Mouse (Mus musculus) lung, postnatal 0 days (tissue): ENCODE measurements around the gene Stim1. TPM values are rescaled to one million over a fixed set of nuclear protein-coding genes. Genes with fewer than 3 reads are reported as not detected.

Experiments used
- ATAC-seq: fragments of 200-750 bp; cut with Nextera tagmentation; 2 replicates; pipeline ENCODE4 v1.8.0; 2017; ENCODE audit warnings: moderate library complexity
- DNase-seq: peaks from one replicate; pipeline ENCODE4 v3.0.0-alpha.2; 2016; ENCODE audit warnings: low spot score
- H3K27ac ChIP-seq: fragments of 300-500 bp; sonication (generic); 2 replicates; pipeline ENCODE4 v1.5.1; 2014; ENCODE audit warnings: antibody characterized with exemption, mild to moderate bottlenecking, low read length, mixed read lengths
- H3K27me3 ChIP-seq: fragments of 300-500 bp; sonication (generic); replicated peaks from 2 replicates; pipeline ENCODE4 v1.6.1; 2014; ENCODE audit warnings: low read length, mixed read lengths; ENCODE audit not compliant: insufficient read depth
- H3K36me3 ChIP-seq: fragments of 300-500 bp; sonication (generic); 2 replicates; pipeline ENCODE4 v1.6.1; 2014; ENCODE audit warnings: low read length, mixed read lengths; ENCODE audit not compliant: insufficient read depth
- H3K4me1 ChIP-seq: fragments of 300-500 bp; sonication (generic); 2 replicates; pipeline ENCODE4 v1.6.1; 2014; ENCODE audit warnings: antibody characterized with exemption, low read depth, low read length, mixed read lengths; ENCODE audit not compliant: insufficient read depth
- H3K4me2 ChIP-seq: fragments of 300-500 bp; sonication (generic); replicated peaks from 2 replicates; pipeline ENCODE4 v1.6.1; 2014; ENCODE audit warnings: low read depth, mild to moderate bottlenecking, low read length, moderate library complexity, mixed read lengths
- H3K4me3 ChIP-seq: fragments of 300-500 bp; sonication (generic); 2 replicates; pipeline ENCODE4 v1.5.1; 2014; ENCODE audit warnings: low read depth, low read length
- H3K9ac ChIP-seq: fragments of 300-500 bp; sonication (generic); replicated peaks from 2 replicates; pipeline ENCODE4 v1.6.1; 2014; ENCODE audit warnings: low read depth, mild to moderate bottlenecking
- H3K9me3 ChIP-seq: fragments of 300-500 bp; sonication (generic); 2 replicates; pipeline ENCODE4 v1.6.1; 2016; ENCODE audit warnings: low read length, mixed read lengths
- CTCF ChIP-seq: IDR thresholded peaks from 2 replicates; pipeline ENCODE4 v1.5.1; 2016; ENCODE audit warnings: antibody characterized with exemption, mild to moderate bottlenecking
- EP300 ChIP-seq: IDR thresholded peaks from 2 replicates; pipeline ENCODE4 v1.6.1; 2016; ENCODE audit warnings: antibody characterized with exemption, mild to moderate bottlenecking, control low read depth
- WGBS: fragments of 180-500 bp; shearing (Covaris S2); extraction: QIAGEN DNeasy Blood & Tissue Kit; methylation state at CpG from one replicate; pipeline ENCODE4 v1.1.7; 2014; 5-methylcytosine and 5-hydroxymethylcytosine counted together
- polyA plus RNA-seq: library from polyadenylated mRNA; unstranded; fragments of >200 nt; fragmentation: Nextera tagmentation; extraction: Ambion mirVana; gene quantifications from 2 replicates; pipeline ENCODE4 v1.2.1, GENCODE M21; 2015

The Stim1 gene
- polyA plus RNA-seq, 1 experiment from 2014 or later, result 18.6 TPM

DNA sequence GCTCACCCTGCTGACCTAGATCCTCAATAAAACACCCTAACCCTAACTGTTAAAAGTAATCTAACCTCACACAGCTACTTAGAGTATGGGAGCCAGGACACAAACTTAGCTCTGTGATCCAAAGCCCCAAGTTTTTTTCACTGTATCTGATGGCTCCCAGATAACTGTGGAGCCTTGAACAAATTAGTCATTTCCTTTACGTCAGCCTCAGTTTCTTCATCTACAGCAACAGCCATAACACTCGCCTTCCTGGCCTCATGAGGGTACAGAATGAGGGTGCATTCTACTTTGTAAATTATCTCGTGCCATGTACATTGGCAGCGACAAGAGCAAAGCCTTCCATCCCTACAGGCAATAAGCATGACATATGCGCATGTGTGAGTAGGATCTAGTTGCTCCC, 25.2 kb upstream of the Stim1 start:
- Histone ChIP-seq H3K4me1 (peaks cover 42% of the 10 kb centered on the region), H3K4me3 (no peak overlapping the region)
- ATAC-seq, result no peak

DNA sequence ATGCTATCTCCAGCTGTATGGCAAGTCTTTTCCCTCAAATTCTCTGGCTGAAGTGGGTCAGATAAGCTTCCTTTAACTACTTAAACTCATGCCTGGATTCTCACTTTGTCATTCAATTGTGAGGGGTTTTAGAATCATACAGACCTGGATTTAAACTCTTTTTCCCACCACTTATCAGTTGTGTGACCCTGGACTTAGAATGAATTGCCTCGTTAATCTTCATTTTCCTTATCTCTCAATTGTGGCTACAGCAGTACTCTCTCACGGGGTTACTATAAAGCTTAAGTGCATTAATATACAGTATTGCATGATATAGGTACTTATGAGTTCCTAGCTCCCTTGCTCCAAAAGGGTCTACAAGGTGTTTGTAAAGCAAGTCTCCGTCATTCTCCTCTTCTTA, 24.7 kb upstream of the Stim1 start:
- DNase-seq (no peak), ATAC-seq (no peak)
- H3K4me2 ChIP-seq, result no peak overlapping the region
- peaks cover 46% of the 10 kb centered on the region for H3K4me1 ChIP-seq
- H3K27ac ChIP-seq, result no peak overlapping the region
- peaks cover 19% of the 10 kb centered on the region; the same call in 1 of the 2 replicates for H3K36me3 ChIP-seq
- TF ChIP-seq CTCF (no peak), EP300 (no peak)
- H3K27me3 ChIP-seq, result no peaks in the 10 kb centered on the region
- no peak overlapping the region for H3K4me3 ChIP-seq
- H3K9ac ChIP-seq, result no peak overlapping the region
- no peaks in the 10 kb centered on the region for H3K9me3 ChIP-seq
- 51% methylated on average over 3 of the region's 3 CpGs for WGBS

More for the DNA sequence above, 25.2 kb upstream of the Stim1 start:
- no peaks in the 10 kb centered on the region for H3K27me3 ChIP-seq
- H3K9me3 ChIP-seq, result no peaks in the 10 kb centered on the region
- no peak overlapping the region for H3K27ac ChIP-seq
- WGBS, result 74% methylated on average over 5 of the region's 5 CpGs
- no peak overlapping the region for H3K4me2 ChIP-seq
- TF ChIP-seq CTCF (no peak), EP300 (no peak)
- no peak for DNase-seq
- H3K9ac ChIP-seq, result no peak overlapping the region
- H3K36me3 ChIP-seq, result peaks cover 19% of the 10 kb centered on the region; the same call in 1 of the 2 replicates

DNA sequence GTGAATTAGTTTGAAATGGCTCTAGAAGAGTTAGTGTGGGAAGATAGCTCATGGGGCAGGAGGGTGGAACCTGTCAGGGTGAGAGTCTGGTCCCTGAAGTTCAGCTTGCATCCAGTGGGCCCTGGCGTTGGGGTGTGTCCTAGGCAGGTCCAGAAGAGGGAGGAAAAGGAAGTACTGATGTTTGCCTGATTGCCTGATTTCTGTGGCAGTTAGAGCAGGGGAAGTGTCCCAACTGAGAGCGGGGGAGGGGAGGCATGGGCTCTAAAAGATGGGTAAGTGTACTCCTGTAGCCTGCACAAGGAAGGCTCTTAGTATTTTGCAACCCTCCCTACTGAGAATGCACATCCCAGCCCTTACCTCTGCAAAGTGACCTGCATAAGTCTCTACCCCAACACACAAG, 23.7 kb upstream of the Stim1 start:
- H3K4me1 ChIP-seq, result peaks cover 53% of the 10 kb centered on the region
- peak; percentile 70 for DNase-seq

DNA sequence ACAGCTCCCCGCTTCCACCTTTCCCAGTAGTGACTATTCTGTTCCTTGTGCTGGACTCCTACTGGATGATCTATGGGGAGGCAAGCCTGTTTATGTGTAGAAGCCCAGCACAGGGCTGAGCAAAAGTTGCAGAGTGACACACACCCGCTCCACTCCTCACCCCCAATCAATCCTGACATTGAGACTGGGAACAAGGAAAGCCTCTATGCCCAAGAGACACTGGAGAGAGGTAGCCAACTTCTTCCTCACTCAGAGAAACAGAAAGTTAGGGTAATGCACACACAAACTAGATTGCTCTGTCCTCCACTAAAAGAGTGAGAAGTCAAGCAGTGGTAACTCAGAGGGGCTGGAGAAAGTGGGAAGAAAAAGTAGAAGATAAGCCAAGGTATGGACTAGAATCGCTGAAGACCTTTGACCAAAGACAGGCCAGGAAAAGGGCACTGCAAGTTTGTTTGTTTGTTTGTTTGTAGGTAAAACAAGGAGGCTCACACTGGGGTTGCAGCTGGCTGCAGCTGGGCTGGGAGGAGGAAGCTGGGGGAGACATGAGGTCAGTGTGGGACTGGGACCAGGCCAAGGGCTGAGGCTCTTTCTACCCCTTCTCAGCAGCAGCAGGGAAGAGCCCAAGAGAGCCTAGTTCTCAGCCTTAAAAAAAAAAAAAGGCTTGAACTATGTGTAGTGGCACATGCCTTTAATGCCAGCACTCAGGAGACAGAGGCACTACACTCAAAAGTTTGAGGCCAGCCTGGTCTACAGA, 22.6 kb upstream of the Stim1 start:
- Histone ChIP-seq H3K9ac (no peak overlapping the region), H3K36me3 (0 out of 2 replicates have a peak, but pooled peaks cover 10% of the 10 kb centered on the region), H3K4me3 (no peak overlapping the region), H3K9me3 (no peaks in the 10 kb centered on the region), H3K27ac (peak overlapping the region; percentile 76), H3K27me3 (no peaks in the 10 kb centered on the region), H3K4me1 (peaks cover 55% of the 10 kb centered on the region), H3K4me2 (no peak overlapping the region; the same call in 1 of the 2 replicates)
- DNase-seq (peak; percentile 64), ATAC-seq (peak; percentile 31)
- no peak for TF ChIP-seq CTCF
- TF ChIP-seq EP300, result no peak
- WGBS, result 67% methylated on average over 3 of the region's 3 CpGs

More for the DNA sequence above, 23.7 kb upstream of the Stim1 start:
- H3K36me3 ChIP-seq, result peaks cover 16% of the 10 kb centered on the region; the same call in 1 of the 2 replicates
- H3K4me2 ChIP-seq, result no peak overlapping the region
- no peaks in the 10 kb centered on the region for H3K27me3 ChIP-seq
- TF ChIP-seq CTCF (no peak), EP300 (peak; percentile 13; the same call in 1 of the 2 replicates)
- peak overlapping the region; percentile 76 for H3K27ac ChIP-seq
- no peaks in the 10 kb centered on the region for H3K9me3 ChIP-seq
- 47% methylated on average over 2 of the region's 2 CpGs for WGBS
- no peak overlapping the region for H3K4me3 ChIP-seq
- H3K9ac ChIP-seq, result no peak overlapping the region
- peak; percentile 29 for ATAC-seq

DNA sequence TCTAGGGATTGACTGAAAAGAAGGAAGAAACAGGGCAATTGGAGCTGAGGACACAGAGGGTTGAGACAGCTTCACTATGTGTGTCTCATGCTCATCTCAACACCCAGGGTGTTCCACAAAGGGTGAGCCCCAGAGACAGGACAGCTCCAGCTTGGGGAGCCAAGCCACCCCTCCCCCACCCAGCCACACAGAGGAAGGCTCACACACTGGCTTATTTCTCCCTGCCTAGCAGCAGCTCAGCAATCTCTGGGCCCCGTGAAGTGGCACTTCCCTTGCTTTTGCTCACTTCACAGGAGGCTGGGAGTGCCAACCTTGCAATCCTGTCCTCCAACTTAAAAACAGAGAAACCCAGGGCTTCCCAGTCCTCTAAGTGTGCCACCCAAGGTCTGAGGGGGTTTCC, 21.8 kb upstream of the Stim1 start:
- Histone ChIP-seq H3K4me2 (peak overlapping the region; percentile 81), H3K36me3 (0 out of 2 replicates have a peak, but pooled peaks cover 5% of the 10 kb centered on the region), H3K9ac (0 out of 2 replicates have a peak overlapping the region, but pooled peaks have one; percentile 6), H3K4me1 (peaks cover 55% of the 10 kb centered on the region), H3K9me3 (no peaks in the 10 kb centered on the region), H3K27ac (peak overlapping the region; percentile 76), H3K4me3 (no peak overlapping the region), H3K27me3 (no peaks in the 10 kb centered on the region)
- ATAC-seq (peak; percentile 21), DNase-seq (peak; percentile 82)
- TF ChIP-seq CTCF (no peak), EP300 (no peak)
- WGBS, result 0% methylated on average over 1 of the region's 1 CpGs

DNA sequence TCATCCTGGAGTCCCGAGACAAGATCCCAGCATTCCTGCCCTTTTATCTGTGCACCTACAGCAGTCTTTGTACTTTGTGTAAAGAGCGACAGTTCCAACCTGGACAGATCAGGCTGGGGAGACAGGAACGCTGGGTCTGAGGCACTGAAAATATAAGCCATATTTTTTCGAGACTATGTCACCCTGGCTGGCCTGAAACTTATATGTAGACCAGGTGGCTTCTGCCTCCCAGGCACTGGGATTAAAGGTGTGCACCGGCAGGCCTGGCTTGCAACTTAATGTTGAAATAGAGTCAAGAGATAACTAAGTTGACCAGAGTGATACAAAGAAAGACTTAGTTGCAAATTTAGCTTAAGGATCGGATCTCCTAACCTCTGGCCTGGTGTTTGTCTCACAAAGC, 21.3 kb upstream of the Stim1 start:
- TF ChIP-seq CTCF (no peak), EP300 (no peak)
- 0 out of 2 replicates have a peak, but pooled peaks cover under 1% of the 10 kb centered on the region for H3K36me3 ChIP-seq
- peak overlapping the region; percentile 81 for H3K4me2 ChIP-seq
- peaks cover 55% of the 10 kb centered on the region for H3K4me1 ChIP-seq
- no peaks in the 10 kb centered on the region for H3K9me3 ChIP-seq
- 34% methylated on average over 6 of the region's 6 CpGs for WGBS
- H3K9ac ChIP-seq, result 0 out of 2 replicates have a peak overlapping the region, but pooled peaks have one; percentile 6
- no peaks in the 10 kb centered on the region for H3K27me3 ChIP-seq
- peak overlapping the region; percentile 76 for H3K27ac ChIP-seq
- no peak overlapping the region for H3K4me3 ChIP-seq
- DNase-seq (no peak), ATAC-seq (no peak)
